Mouse (Mus musculus) brain, adult 2 months (tissue): ENCODE results near the gene Alkal2.

Experiments used
- DNase-seq: peaks from one replicate; pipeline ENCODE4 v3.0.0; 2011; ENCODE audit warnings: low read depth, low spot score

The Alkal2 gene

GRCm38 (mm10) chr12:30883986-30884621 is at the start of gene Alkal2:
Gene Alkal2, plus strand, starts transcription at chr12:30884322.
- peak; percentile 24 for DNase-seq

DNA sequence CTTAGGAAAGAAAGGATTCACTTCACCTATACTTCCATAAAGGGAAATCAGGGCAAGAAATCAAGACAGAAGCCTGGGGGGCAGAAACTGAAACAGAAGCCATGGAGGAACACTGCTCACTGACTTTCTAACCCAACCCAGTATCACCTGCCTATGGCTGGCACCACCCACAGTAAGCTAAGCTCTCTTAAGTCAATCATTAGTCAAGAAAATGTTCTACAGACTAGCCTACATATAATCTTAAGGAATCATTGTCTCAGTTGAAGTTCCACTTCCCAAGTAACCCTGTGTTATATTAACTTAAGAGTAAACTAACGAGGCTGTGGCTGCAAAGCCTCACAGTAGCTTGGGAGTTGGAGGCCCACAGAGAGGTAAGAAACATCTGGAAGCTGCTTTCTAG is 35.6 kb upstream of the Alkal2 start:
- DNase-seq, result no peak

- DNase-seq, result peak; percentile 71
These were observed 33.2 kb upstream of the Alkal2 start for GRCm38 (mm10) chr12:30850902-30851301.

DNA sequence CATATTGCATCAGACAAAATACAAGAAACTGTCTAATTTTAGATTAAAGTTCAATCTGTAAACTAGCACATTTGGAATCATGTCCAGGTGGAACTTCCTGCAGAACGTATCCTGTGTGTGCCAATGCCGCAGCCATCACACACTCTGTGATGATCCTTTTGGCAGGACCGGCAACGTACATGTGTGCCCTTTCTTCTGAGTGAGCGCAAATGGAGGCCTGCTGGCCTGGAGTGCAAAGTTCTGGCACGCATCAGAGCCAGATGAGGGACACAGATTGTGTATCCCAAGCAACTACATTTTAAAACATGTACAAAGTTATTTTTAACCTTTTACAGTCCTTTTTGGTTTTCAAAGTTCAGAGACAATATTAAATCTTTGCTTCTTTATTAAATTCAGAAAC is 32.3 kb upstream of the Alkal2 start:
- DNase-seq, result peak; percentile 44

DNA sequence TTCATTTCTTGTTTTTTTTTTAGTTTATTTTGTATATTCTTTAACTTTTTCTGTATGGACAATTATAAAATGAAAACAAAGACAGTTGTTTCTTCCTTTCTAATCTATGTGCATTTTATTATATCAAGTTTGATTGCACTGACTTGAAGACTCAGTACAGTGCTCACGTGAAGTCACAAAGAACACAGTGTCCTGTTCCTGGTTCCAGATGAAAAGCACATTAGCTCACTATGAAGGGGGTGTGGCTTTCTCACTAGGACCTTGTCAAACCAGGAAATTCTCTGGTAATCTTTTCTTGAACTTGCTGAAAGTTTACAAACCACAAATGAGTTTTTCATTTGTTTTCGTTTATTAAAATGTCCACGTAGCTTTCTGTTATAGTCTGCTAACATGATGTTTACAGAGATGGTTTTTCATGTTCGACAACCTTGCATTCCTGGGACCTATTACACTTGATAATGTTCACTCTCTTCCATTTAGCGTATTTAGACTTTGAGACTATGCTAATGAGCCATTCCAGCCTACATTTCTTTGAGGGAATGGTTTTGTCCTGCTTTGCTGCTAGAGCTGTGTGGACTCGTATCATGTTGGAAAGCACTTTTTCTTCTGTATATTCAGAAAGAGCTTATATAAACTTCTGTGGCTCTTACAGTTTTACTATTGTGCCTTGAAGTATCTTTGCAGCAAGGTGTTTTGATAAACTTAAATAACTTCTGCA is 28.5 kb upstream of the Alkal2 start:
- DNase-seq, result no peak

DNA sequence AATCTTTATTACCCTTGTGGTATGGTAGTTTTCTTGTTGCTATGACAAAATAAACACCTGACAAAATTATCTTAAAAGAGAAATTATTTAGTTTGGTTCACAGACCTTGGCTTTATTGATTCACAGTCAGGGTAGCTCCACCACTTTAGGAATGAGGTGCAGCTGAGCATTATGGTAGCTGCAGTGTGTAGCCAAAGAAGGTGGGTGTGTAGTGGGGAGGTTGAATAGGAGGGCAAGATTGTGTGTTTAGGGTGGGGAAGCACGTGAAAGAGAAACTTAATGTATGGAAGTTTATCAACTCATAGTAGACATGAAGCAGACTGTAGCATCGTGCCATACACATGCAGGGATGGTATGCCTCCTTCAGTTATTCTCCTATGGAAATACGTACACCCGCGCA is 27.9 kb upstream of the Alkal2 start:
- no peak for DNase-seq

DNA sequence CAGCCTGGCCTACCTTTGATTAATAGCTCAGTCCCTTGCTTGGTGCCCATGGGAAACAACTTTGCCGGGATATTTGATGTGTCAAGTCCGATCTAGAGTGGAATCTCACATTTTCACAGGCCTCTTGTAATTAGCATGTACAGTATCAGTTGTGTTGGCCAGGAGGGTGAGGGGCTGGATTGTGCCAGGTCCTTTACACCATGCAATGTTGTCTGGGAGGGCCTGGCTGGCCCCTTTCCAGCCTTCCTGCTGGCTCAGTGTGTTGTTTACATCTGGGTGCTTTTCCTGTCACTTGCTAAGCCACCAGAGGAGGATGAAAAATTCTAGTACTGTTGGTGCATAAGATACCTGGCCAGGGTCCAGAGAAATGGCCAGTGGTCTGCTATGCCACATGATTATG is 19.8 kb upstream of the Alkal2 start:
- no peak for DNase-seq

- no peak for DNase-seq
These were observed 18.3 kb upstream of the Alkal2 start for GRCm38 (mm10) chr12:30865781-30866180.

- no peak for DNase-seq
These were observed 4.7 kb upstream of the Alkal2 start for GRCm38 (mm10) chr12:30879447-30879846.

DNA sequence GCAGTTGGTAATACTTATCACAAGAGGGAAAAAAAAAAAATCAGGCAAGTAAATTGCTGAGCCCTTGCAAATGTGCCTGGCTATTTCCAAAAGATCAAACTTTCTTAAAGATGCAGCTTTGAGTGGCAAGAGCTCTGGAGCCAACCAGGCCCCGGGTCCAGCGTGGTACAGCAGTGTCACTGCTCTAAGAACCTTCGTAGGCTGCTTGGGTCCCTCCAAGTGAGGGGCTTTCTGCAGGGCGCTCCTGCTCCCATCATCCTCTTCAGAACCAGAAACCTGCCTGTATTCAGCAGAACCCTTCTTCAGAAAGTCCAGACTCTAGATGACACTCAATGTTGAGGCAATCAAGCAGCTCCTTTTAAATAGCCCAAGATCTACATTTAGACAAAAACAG is 533 bp upstream of the Alkal2 start:
- DNase-seq, result no peak

GRCm38 (mm10) chr12:30884622-30885230 is 604 bp downstream of the Alkal2 start:
- no peak for DNase-seq

GRCm38 (mm10) chr12:30885891-30886290 is 1.8 kb downstream of the Alkal2 start:
- DNase-seq, result no peak

- no peak for DNase-seq
These were observed 3.9 kb downstream of the Alkal2 start for GRCm38 (mm10) chr12:30888003-30888402.

- peak; percentile 81 for DNase-seq
These were observed 5.9 kb downstream of the Alkal2 start for GRCm38 (mm10) chr12:30890067-30890466.

- peak; percentile 14 for DNase-seq
These were observed 7.3 kb downstream of the Alkal2 start for GRCm38 (mm10) chr12:30891438-30891837.

DNA sequence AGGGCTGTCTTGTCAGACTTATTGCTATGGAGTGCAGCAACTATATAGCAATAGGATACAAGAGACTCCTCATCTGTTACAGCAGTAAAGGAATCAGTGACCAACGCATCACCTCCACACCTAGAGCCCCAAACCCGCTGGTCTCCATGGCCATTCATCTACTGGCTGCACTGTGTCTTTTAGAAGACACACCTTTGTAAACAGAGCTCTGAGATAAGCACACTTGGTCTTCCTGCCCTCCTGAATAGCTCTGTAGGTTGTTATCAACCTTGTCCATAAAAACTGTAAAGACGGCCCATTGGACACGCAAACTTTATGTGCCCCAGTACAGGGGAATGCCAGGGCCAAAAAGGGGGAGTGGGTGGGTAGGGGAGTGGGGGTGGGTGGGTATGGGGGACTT is 12.9 kb downstream of the Alkal2 start:
- no peak for DNase-seq

- no peak for DNase-seq
These were observed 24.5 kb downstream of the Alkal2 start for GRCm38 (mm10) chr12:30908658-30909057.

DNA sequence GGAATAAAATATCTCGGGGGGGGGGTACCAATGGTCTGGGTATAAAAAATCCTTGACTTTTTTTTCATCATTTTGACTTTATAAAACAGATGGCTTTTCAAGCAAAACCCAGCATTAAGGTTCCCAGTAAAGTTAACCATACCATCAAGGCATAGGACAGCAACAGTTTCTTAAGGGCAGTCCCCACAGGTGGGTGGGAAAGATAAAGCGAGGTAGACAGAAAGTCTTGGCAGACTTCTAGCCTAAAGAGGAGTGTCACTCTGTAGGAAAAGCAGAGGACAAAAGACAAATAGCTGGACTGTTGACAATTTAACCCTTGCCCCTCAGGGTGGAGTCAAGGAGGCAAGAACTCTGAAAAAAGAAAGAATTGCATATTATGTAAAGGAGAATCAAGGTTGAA is 25.8 kb downstream of the Alkal2 start:
- no peak for DNase-seq

- peak; percentile 45 for DNase-seq
These were observed 26.7 kb downstream of the Alkal2 start for GRCm38 (mm10) chr12:30910860-30911259.

DNA sequence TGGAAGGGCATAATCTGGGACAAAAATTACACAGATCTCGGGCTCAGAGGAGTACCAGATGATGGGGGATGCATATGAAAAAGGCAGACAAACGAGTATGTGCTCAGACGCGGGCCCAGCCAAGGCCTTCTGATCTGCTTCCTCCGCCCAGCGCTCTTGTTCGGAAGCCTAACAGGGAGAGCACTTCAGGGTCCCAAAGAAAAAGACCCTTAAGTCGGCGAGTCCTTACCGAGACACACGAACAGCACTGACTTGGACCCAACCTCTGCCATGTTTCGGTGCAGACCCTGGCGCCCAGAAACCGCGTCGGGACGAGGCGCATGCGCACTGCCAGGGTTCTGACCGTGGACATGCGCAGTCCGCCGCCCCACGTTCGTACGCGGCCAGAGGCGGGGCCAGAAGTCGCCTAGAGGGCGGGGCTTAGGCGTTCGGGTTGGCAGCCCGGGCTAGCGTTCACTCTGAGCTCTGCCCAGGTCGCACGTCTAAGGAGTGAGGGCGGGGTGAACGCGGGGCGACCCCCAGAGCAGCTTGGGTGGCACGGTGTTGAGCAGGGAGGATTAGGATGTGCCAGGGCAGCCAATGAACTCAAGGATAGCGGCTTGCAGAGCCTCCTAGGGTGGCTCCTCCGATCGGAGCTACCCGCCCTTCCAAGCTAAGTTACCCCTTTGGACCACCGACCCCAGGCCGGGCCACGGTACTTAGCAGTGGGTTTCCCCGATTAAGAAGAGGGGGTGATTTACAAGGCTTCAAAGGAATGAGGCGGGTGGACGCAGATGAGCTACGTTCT is 27.3 kb downstream of the Alkal2 start, which contains the start of the genes Acp1 and Sh3yl1:
Acp1 (minus strand) TSS at position 329 of the 787 bp plus-strand sequence.
Sh3yl1 (plus strand) TSS at position 408 of the 787 bp plus-strand sequence.
- peak; percentile 96 for DNase-seq

DNA sequence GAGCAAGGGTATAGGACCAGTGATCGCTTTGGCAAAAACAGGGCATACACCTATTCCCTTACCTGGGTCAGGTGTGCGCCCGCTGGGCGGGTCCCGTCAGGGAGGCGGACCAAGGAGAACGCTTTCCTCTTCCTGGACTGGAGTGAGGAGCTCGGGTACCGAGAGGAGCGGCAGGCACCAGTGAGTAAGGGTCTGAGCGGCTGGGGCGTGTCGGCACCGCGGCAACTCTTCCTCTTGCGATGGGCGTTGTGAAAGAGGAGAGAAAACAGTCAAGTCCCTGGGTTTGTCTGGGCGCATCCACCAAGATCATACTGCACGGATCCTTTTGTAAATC is 27.9 kb downstream of the Alkal2 start:
- DNase-seq, result peak; percentile 44

DNA sequence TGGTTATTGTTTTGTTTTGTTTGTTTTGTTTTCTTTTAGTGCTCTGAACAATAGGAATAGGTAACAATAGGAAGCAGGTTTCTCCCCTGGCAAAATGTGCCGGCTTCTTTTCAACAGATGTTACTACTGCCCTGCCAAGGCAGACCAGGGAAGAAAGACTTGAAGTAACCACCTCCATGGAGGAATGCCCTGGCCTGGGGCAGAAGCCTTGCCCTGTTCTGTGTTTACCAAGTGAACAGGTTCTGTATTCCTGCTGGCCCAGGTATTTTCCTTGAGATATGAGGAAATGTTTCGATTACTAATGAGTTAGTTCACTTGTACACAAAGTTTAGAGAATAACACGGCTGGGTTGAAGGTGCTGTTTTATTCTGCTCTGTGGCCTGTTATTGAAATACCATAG is 28.7 kb downstream of the Alkal2 start:
- DNase-seq, result no peak
